Mouse (Mus musculus) R1 (cell line): Measurements from ENCODE around the gene Treml4.
"Not testable (repeated sequence)": the region's sequence is repeated elsewhere in the genome, so short reads cannot be mapped to it uniquely, and the experiment has no call there.

Experiments
- DNase-seq: peaks from one replicate; pipeline ENCODE4 v3.0.0-alpha.2; 2018; ENCODE audit warnings: low read depth, low spot score

The Treml4 gene

GRCm38 (mm10) chr17:48274098-48274497, 10.0 kb downstream of the Treml4 start:
- DNase-seq = no peak

GRCm38 (mm10) chr17:48274885-48275284, 10.8 kb downstream of the Treml4 start:
- peak; percentile 89 for DNase-seq

GRCm38 (mm10) chr17:48275736-48276135, 11.6 kb downstream of the Treml4 start:
- DNase-seq = peak; percentile 60

GRCm38 (mm10) chr17:48278381-48278780, 14.3 kb downstream of the Treml4 start:
- no peak for DNase-seq

GRCm38 (mm10) chr17:48279002-48279401, 14.9 kb downstream of the Treml4 start:
- no peak for DNase-seq

- DNase-seq = no peak
Measured at GRCm38 (mm10) chr17:48280943-48281738, 17.0 kb downstream of the Treml4 start.

- peak; percentile 60 for DNase-seq
Measured at GRCm38 (mm10) chr17:48281739-48282085, 17.6 kb downstream of the Treml4 start.

GRCm38 (mm10) chr17:48286765-48287164, 22.7 kb downstream of the Treml4 start:
- DNase-seq = peak; percentile 63

GRCm38 (mm10) chr17:48287276-48287675, 23.2 kb downstream of the Treml4 start:
- DNase-seq = peak; percentile 37

GRCm38 (mm10) chr17:48293500-48294194, 29.6 kb downstream of the Treml4 start:
- no peak for DNase-seq

GRCm38 (mm10) chr17:48299203-48299602, 35.1 kb downstream of the Treml4 start, which contains the start of gene Treml2:
Treml2 (plus strand) TSS chr17:48299498.
- DNase-seq = peak; percentile 63

GRCm38 (mm10) chr17:48299756-48300155, 35.7 kb downstream of the Treml4 start:
- no peak for DNase-seq

GRCm38 (mm10) chr17:48300199-48300598, 36.1 kb downstream of the Treml4 start:
- DNase-seq = no peak

- no peak for DNase-seq
Measured at GRCm38 (mm10) chr17:48300861-48301260, 36.8 kb downstream of the Treml4 start.

GRCm38 (mm10) chr17:48301792-48302191, 37.7 kb downstream of the Treml4 start:
- no peak for DNase-seq

- no peak for DNase-seq
Measured at GRCm38 (mm10) chr17:48312124-48312523, 48.0 kb downstream of the Treml4 start.

GRCm38 (mm10) chr17:48315905-48316579, 51.9 kb downstream of the Treml4 start, which contains the start of gene B430306N03Rik:
B430306N03Rik (plus strand) TSS chr17:48316141.
- not testable (repeated sequence) for DNase-seq

- DNase-seq = no peak
Measured at GRCm38 (mm10) chr17:48318686-48319085, 54.6 kb downstream of the Treml4 start.

GRCm38 (mm10) chr17:48321279-48321678, 57.2 kb downstream of the Treml4 start:
- no peak for DNase-seq

- DNase-seq = peak; percentile 87
Measured at GRCm38 (mm10) chr17:48323236-48323635, 59.1 kb downstream of the Treml4 start.

GRCm38 (mm10) chr17:48324258-48324657, 60.2 kb downstream of the Treml4 start:
- DNase-seq = no peak
